Mouse (Mus musculus) hindbrain, embryonic 16.5 days (tissue): Measurements from ENCODE around the gene Them7. TPM values are rescaled to one million over a fixed set of nuclear protein-coding genes. Genes with fewer than 3 reads are reported as not detected.

ENCODE experiments used
- ATAC-seq: fragments of 200-750 bp; cut with Nextera tagmentation; 2 replicates; pipeline ENCODE4 v1.8.0; 2017; ENCODE audit warnings: moderate TSS enrichment, moderate library complexity
- H3K27ac ChIP-seq: fragments of 300-500 bp; sonication (generic); 2 replicates; pipeline ENCODE4 v1.5.1; 2014; ENCODE audit warnings: low read depth, mild to moderate bottlenecking, control low read depth, low read length, moderate library complexity
- H3K27me3 ChIP-seq: fragments of 300-500 bp; sonication (generic); replicated peaks from 2 replicates; pipeline ENCODE4 v1.6.1; 2014; ENCODE audit warnings: low read length; ENCODE audit not compliant: control insufficient read depth, insufficient read depth
- H3K36me3 ChIP-seq: fragments of 300-500 bp; sonication (generic); 2 replicates; pipeline ENCODE4 v1.6.1; 2014; ENCODE audit warnings: mild to moderate bottlenecking, low read length, moderate library complexity, mixed read lengths; ENCODE audit not compliant: control insufficient read depth, insufficient read depth
- H3K4me1 ChIP-seq: fragments of 300-500 bp; sonication (generic); 2 replicates; pipeline ENCODE4 v1.6.1; 2014; ENCODE audit warnings: low read depth, low read length; ENCODE audit not compliant: control insufficient read depth, insufficient read depth
- H3K4me2 ChIP-seq: fragments of 300-500 bp; sonication (generic); 2 replicates; pipeline ENCODE4 v1.6.1; 2014; ENCODE audit warnings: mild to moderate bottlenecking, low read length, control low read depth, moderate library complexity
- H3K4me3 ChIP-seq: fragments of 300-500 bp; sonication (generic); 2 replicates; pipeline ENCODE4 v1.5.1; 2014; ENCODE audit warnings: mild to moderate bottlenecking, low read length, control low read depth, moderate library complexity
- H3K9ac ChIP-seq: fragments of 300-500 bp; sonication (generic); 2 replicates; pipeline ENCODE4 v1.6.1; 2014; ENCODE audit warnings: low read depth, mild to moderate bottlenecking, control low read depth, low read length, moderate library complexity
- H3K9me3 ChIP-seq: fragments of 300-500 bp; sonication (generic); 2 replicates; pipeline ENCODE4 v1.6.1; 2014; ENCODE audit warnings: mild to moderate bottlenecking, low read length, moderate library complexity; ENCODE audit not compliant: control insufficient read depth
- WGBS: fragments of 180-500 bp; shearing (Covaris S2); extraction: QIAGEN DNeasy Blood & Tissue Kit; methylation state at CpG from one replicate; pipeline ENCODE4 v1.1.7; 2014; 5-methylcytosine and 5-hydroxymethylcytosine counted together
- polyA plus RNA-seq: library from polyadenylated mRNA; unstranded; fragments of >200 nt; fragmentation: Nextera tagmentation; extraction: Ambion mirVana; gene quantifications from 2 replicates; pipeline ENCODE4 v1.2.1, GENCODE M21; 2015

Gene Them7
- polyA plus RNA-seq, 1 experiment from 2014 or later, result 0.15 TPM

- Histone ChIP-seq H3K9ac (no peak overlapping the region), H3K27me3 (no peaks in the 10 kb centered on the region), H3K4me2 (no peak overlapping the region), H3K27ac (no peak overlapping the region), H3K9me3 (no peaks in the 10 kb centered on the region), H3K4me1 (no peaks in the 10 kb centered on the region), H3K36me3 (no peaks in the 10 kb centered on the region), H3K4me3 (no peak overlapping the region)
- WGBS, result 68% methylated on average over 7 of the region's 7 CpGs
- no peak for ATAC-seq
Measured at GRCm38 (mm10) chr2:105242940-105243339, 18.8 kb downstream of the Them7 start.

- no peaks in the 10 kb centered on the region for H3K9me3 ChIP-seq
- ATAC-seq, result no peak
- no peak overlapping the region for H3K4me2 ChIP-seq
- H3K36me3 ChIP-seq, result no peaks in the 10 kb centered on the region
- no peaks in the 10 kb centered on the region for H3K27me3 ChIP-seq
- 76% methylated on average over 13 of the region's 13 CpGs for WGBS
- no peak overlapping the region for H3K9ac ChIP-seq
- no peaks in the 10 kb centered on the region for H3K4me1 ChIP-seq
- H3K4me3 ChIP-seq, result no peak overlapping the region
- no peak overlapping the region for H3K27ac ChIP-seq
Measured at GRCm38 (mm10) chr2:105244733-105245132, 20.6 kb downstream of the Them7 start.

DNA sequence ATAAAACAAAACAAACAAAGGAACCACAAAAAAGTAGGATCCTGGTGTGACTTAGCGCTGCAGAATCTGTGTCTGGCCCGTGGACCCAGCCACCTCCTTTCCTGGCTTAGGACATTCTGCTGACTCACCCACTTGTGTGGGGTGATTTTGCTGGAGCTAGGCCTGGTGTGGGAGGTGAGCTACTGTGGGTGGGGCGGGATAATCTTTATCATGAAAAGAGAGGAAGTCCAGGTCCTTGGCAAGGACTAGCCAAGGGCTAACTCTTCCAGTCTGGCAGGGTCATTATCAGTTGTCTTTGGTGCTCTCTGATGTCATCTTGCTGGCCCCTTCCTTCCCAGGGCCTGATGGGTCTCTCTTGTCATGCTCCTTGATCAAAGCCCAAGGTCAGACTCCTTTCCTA is 27.9 kb downstream of the Them7 start:
- no peak for ATAC-seq
- Histone ChIP-seq H3K4me3 (no peak overlapping the region), H3K36me3 (no peaks in the 10 kb centered on the region), H3K9me3 (no peaks in the 10 kb centered on the region), H3K4me1 (no peaks in the 10 kb centered on the region), H3K27ac (no peak overlapping the region), H3K4me2 (no peak overlapping the region), H3K9ac (no peak overlapping the region), H3K27me3 (peaks cover 5% of the 10 kb centered on the region)
- 85% methylated on average over 3 of the region's 3 CpGs for WGBS

DNA sequence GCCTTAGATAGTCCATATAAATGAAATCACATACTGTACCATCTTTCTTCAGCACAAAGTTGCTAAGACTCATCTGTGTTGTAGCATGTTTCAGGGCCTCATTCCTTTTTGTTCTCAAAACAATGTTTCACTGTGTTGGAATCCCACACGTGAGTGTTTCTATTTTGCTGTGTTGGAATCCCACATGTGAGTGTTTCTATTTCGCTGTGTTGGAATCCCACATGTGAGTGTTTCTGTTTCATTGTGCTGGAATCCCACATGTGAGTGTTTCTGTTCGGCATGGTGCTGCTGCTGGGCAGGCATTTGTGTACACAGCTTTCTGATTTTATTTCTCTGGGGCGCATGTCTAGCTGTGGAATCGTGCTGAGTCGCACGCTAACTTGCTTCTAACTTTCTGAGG is 28.7 kb downstream of the Them7 start:
- H3K4me2 ChIP-seq, result no peak overlapping the region
- H3K4me1 ChIP-seq, result no peaks in the 10 kb centered on the region
- H3K36me3 ChIP-seq, result no peaks in the 10 kb centered on the region
- WGBS, result 62% methylated on average over 7 of the region's 7 CpGs
- no peak overlapping the region for H3K27ac ChIP-seq
- peaks cover 5% of the 10 kb centered on the region for H3K27me3 ChIP-seq
- H3K9ac ChIP-seq, result no peak overlapping the region
- H3K9me3 ChIP-seq, result no peaks in the 10 kb centered on the region
- ATAC-seq, result peak; percentile 76
- no peak overlapping the region for H3K4me3 ChIP-seq

GRCm38 (mm10) chr2:105255457-105255856 is 31.3 kb downstream of the Them7 start:
- Histone ChIP-seq H3K4me2 (no peak overlapping the region), H3K36me3 (no peaks in the 10 kb centered on the region), H3K27me3 (peaks cover 5% of the 10 kb centered on the region), H3K27ac (no peak overlapping the region), H3K4me3 (no peak overlapping the region), H3K9me3 (no peaks in the 10 kb centered on the region), H3K4me1 (no peaks in the 10 kb centered on the region), H3K9ac (no peak overlapping the region)
- WGBS, result 59% methylated on average over 4 of the region's 4 CpGs
- no peak for ATAC-seq

DNA sequence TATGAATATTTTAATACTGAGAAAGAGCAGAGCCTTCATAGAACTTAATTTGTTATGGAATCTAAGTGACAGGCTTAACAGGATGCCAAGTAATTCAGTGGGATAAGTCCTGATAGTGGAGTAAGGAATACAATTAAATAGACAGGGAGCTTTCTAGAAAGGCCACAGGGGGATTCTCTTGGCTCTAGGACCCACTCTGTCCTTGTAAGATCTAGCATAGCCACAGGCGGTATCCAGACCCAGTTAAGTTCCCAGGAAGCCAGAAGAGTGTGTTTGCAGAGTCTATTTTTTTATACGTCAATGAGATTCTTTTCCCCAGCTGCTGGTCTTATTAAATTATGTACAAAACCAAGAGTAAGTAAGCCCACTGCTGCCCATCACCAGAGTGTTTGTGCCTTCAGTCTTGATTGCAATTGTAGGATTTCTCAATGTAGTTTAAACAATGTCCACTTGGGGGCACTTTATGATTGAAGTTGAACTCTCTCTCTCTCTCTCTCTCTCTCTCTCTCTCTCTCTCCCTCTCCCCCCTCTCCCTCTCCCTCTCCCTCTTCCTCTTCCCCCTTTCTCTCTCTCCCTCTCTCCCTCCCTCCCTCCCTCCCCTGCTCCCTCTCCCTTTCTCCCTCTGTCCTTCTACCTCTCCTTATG is 32.4 kb downstream of the Them7 start:
- peak; percentile 52; the same call in 1 of the 2 replicates for ATAC-seq
- Histone ChIP-seq H3K9me3 (no peaks in the 10 kb centered on the region), H3K36me3 (no peaks in the 10 kb centered on the region), H3K27me3 (peaks cover 5% of the 10 kb centered on the region), H3K4me2 (no peak overlapping the region), H3K4me1 (no peaks in the 10 kb centered on the region), H3K4me3 (no peak overlapping the region), H3K9ac (no peak overlapping the region), H3K27ac (no peak overlapping the region)
- 54% methylated on average over 2 of the region's 2 CpGs for WGBS

DNA sequence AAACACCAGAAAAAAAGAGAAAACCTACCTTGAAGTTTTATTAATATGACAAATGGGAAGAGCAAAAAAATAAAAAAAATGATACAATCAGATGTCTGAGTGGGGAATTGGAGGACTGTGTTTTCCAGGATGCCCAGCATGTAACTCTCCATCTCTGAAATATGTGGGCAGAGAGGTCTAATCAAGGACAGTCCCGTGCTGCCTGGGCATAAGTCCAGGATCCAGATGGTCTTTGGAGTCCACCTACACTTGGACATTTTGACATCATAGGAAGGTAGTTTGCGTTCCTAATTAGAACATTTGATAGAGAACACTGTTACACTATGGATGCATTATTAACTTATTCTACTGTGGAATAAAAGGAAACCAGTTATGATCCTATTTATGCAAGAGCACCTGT is 33.3 kb downstream of the Them7 start:
- H3K9me3 ChIP-seq, result no peaks in the 10 kb centered on the region

DNA sequence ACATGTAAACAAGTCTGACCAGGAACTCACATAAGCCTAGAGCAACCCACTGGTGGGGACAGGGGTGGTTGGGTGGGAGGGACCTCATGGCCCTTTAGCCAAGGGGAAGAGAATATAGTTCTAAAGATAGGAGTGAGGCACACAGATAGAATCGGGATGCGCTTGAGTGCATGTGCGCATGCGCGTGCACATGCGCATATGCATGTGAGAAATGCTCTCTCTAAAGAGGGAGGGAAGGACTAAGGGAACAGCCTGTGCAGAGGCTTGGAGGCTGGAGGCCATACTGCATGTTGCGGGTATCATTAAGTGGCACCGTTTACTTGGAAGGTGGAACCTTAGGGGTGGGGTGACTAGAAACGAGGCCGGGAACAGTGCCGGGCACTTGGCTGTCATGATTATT is 37.2 kb downstream of the Them7 start:
- Histone ChIP-seq H3K9ac (no peak overlapping the region), H3K4me1 (no peaks in the 10 kb centered on the region; the same call in 1 of the 2 replicates), H3K27ac (no peak overlapping the region), H3K4me3 (no peak overlapping the region), H3K4me2 (no peak overlapping the region), H3K9me3 (no peaks in the 10 kb centered on the region), H3K36me3 (no peaks in the 10 kb centered on the region), H3K27me3 (no peaks in the 10 kb centered on the region)
- no peak for ATAC-seq
- WGBS, result 90% methylated on average over 11 of the region's 11 CpGs

More for the DNA sequence above, 33.3 kb downstream of the Them7 start:
- H3K4me3 ChIP-seq, result no peak overlapping the region
- no peak overlapping the region for H3K9ac ChIP-seq
- ATAC-seq, result no peak
- H3K4me2 ChIP-seq, result no peak overlapping the region
- no peak overlapping the region for H3K27ac ChIP-seq
- WGBS, result 70% methylated on average over 2 of the region's 2 CpGs
- H3K36me3 ChIP-seq, result no peaks in the 10 kb centered on the region
- peaks cover 5% of the 10 kb centered on the region for H3K27me3 ChIP-seq
- H3K4me1 ChIP-seq, result no peaks in the 10 kb centered on the region

DNA sequence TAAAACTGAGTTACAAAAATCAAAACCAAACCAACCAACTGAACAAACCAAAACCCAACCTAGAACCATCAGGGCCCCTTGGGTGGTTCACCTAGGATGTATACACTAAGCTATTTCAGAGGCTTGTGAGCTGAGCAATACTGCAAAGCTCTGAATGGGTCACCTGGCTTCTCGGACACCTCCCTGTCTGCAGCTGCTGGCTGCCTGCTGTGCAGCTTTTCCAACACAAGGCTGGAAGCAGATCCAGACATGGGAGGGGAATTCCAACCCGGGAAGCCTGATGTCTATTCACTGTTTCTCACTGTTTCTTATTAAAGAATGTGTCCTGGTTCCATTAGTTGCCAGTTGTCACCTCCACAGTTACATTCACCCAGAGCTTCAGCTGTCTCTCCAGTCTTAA is 39.1 kb downstream of the Them7 start:
- H3K9me3 ChIP-seq, result no peaks in the 10 kb centered on the region
- no peak for ATAC-seq
- H3K36me3 ChIP-seq, result no peaks in the 10 kb centered on the region
- H3K4me2 ChIP-seq, result no peak overlapping the region
- H3K27me3 ChIP-seq, result no peaks in the 10 kb centered on the region
- no peak overlapping the region for H3K27ac ChIP-seq
- H3K9ac ChIP-seq, result no peak overlapping the region
- 23% methylated on average over 2 of the region's 2 CpGs for WGBS
- H3K4me1 ChIP-seq, result no peaks in the 10 kb centered on the region; the same call in 1 of the 2 replicates
- H3K4me3 ChIP-seq, result no peak overlapping the region
